ENCODE assay signal across 13 mouse cellular contexts in the genomic region with DNA sequence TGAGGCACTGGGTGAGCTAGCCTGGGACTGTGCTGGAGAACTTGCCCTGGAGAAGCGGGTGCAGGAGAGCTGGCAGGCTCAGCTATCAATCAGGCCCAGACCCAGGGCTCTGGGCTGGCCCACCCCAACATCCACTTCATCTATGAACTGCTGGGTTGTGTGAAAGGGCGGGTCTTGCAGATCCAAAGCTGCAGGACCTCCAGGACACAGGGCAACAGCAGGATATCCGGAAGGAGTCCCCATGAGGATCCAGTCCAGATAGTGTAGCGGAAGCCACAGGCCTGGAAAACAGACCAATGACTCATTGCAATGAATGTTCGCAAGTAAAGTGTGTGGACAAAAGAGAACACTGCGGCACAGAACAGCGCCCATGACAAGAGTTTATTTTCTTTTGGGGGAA. TPM values are rescaled to one million over a fixed set of nuclear protein-coding genes. Genes with fewer than 3 reads are reported as not detected.
DNase-seq lines count a peak whose midpoint lies in the region; ATAC-seq lines count a peak whose summit lies in the region.
"Had no signal": no experiment of that assay in that cellular context is flagged by ENCODE, and none has a peak within 500 bp of the region (broad histone marks: within the 10 kb centered on the region; RNA-seq: fewer than 3 reads in every experiment).

No protein-coding gene starts in this region.

- H3K4me3 ChIP-seq in liver, embryonic 12.5 days = no peak overlapping the region
- no peak overlapping the region for H3K4me3 ChIP-seq in heart, embryonic 10.5 days
- H3K4me3 ChIP-seq: embryonic facial prominence, embryonic 13.5 days had no signal

- no peaks in the 10 kb centered on the region for H3K27me3 ChIP-seq in liver, embryonic 12.5 days (replicated peaks)
- H3K27me3 ChIP-seq in heart, embryonic 10.5 days (ENCODE audit: insufficient read depth, poor library complexity, severe bottlenecking) = no peaks in the 10 kb centered on the region
- H3K27me3 ChIP-seq: embryonic facial prominence, embryonic 13.5 days had no signal

- H3K9ac ChIP-seq in liver, embryonic 12.5 days = no peak overlapping the region
- H3K9ac ChIP-seq: embryonic facial prominence, embryonic 13.5 days had no signal

- 67% methylated on average over 7 of the region's 7 CpGs for WGBS in liver, embryonic 12.5 days (ENCODE audit: insufficient replicate concordance)
- WGBS in heart, embryonic 10.5 days = 63% methylated on average over 7 of the region's 7 CpGs

- no peaks in the 10 kb centered on the region for H3K36me3 ChIP-seq in liver, embryonic 12.5 days
- H3K36me3 ChIP-seq in heart, embryonic 10.5 days = no peaks in the 10 kb centered on the region
- H3K36me3 ChIP-seq: embryonic facial prominence, embryonic 13.5 days had no signal

- ATAC-seq in liver, embryonic 12.5 days = 0 out of 2 replicates have a peak, but pooled peaks have one; percentile 30
- ATAC-seq: forebrain, embryonic 14.5 days; inflammation-experienced regulatory T-cells, adult 6 months had no signal

- no peaks in the 10 kb centered on the region for H3K4me1 ChIP-seq in liver, embryonic 12.5 days
- H3K4me1 ChIP-seq in heart, embryonic 10.5 days = peaks cover 19% of the 10 kb centered on the region

- H3K4me2 ChIP-seq in liver, embryonic 12.5 days = no peak overlapping the region
- H3K4me2 ChIP-seq: embryonic facial prominence, embryonic 13.5 days had no signal

- H3K27ac ChIP-seq in liver, embryonic 12.5 days = no peak overlapping the region
- 0 out of 2 replicates have a peak overlapping the region, but pooled peaks have one; percentile 24 for H3K27ac ChIP-seq in heart, embryonic 10.5 days
- H3K27ac ChIP-seq: embryonic facial prominence, embryonic 13.5 days had no signal

- H3K9me3 ChIP-seq in liver, embryonic 12.5 days (replicated peaks) = no peaks in the 10 kb centered on the region
- no peaks in the 10 kb centered on the region for H3K9me3 ChIP-seq in heart, embryonic 10.5 days
- H3K9me3 ChIP-seq: embryonic facial prominence, embryonic 13.5 days had no signal

- DNase-seq in liver = no peak
- no peak for DNase-seq in heart, embryonic 10.5 days (ENCODE audit: low spot score)
- peak; percentile 58 for DNase-seq in kidney, adult 9 months
- DNase-seq in lung, postnatal 36 days = peak; percentile 46
- no peak for DNase-seq in cerebellum, adult 9-11 months
- no peak for DNase-seq in retina, embryonic 14.5 days (ENCODE audit: low spot score)
- DNase-seq in layer of hippocampus, postnatal 10 days (ENCODE audit: low spot score in 2 of 2) = no peak
- DNase-seq: cerebellum, adult 18-20 months; retina, postnatal 1 day had no signal

RNA-seq across cellular contexts. Expression of gene Snn, which starts 14.3 kb away (rescaled TPM):
- 4.9 and 6.0 TPM in 2 replicates for polyA plus RNA-seq in liver, embryonic 12.5 days (2016; fragmentation: Nextera tagmentation; extraction: Ambion mirVana)
- 37.2 and 38.3 TPM in 2 replicates for polyA plus RNA-seq in heart, embryonic 10.5 days (2016; fragmentation: Nextera tagmentation; extraction: Ambion mirVana)
- total RNA-seq in layer of hippocampus, postnatal 10 days (2021) = 100 to 1,000 TPM; 214 to 235 TPM

RNA-seq across cellular contexts. Expression of gene Litaf, which starts 19.5 kb away (rescaled TPM):
- polyA plus RNA-seq in liver, embryonic 12.5 days (2016; fragmentation: Nextera tagmentation; extraction: Ambion mirVana) = 31.7 and 34.8 TPM in 2 replicates
- 60.8 and 68.7 TPM in 2 replicates for polyA plus RNA-seq in heart, embryonic 10.5 days (2016; fragmentation: Nextera tagmentation; extraction: Ambion mirVana)
- total RNA-seq in layer of hippocampus, postnatal 10 days (2021) = 10 to 100 TPM; 12.4 to 13.2 TPM

Comparison
In these comparisons a context has a peak if more than half of its experiments do, and no peak if none do; other contexts are left out.
1. DNase-seq: peak in kidney, adult 9 months (single experiment) and lung, postnatal 36 days (single experiment); none in liver (single experiment), heart, embryonic 10.5 days (single experiment), cerebellum, adult 9-11 months (single experiment), retina, embryonic 14.5 days (single experiment) and layer of hippocampus, postnatal 10 days (0 of 2).